Mouse (Mus musculus): ENCODE measurements around the gene Slf2. TPM values are rescaled to one million over a fixed set of nuclear protein-coding genes. Genes with fewer than 3 reads are reported as not detected.

Gene Slf2
- total and polyA plus RNA-seq, 3 experiments, result 44.1 to 79.7 (median 79.5) TPM

DNA sequence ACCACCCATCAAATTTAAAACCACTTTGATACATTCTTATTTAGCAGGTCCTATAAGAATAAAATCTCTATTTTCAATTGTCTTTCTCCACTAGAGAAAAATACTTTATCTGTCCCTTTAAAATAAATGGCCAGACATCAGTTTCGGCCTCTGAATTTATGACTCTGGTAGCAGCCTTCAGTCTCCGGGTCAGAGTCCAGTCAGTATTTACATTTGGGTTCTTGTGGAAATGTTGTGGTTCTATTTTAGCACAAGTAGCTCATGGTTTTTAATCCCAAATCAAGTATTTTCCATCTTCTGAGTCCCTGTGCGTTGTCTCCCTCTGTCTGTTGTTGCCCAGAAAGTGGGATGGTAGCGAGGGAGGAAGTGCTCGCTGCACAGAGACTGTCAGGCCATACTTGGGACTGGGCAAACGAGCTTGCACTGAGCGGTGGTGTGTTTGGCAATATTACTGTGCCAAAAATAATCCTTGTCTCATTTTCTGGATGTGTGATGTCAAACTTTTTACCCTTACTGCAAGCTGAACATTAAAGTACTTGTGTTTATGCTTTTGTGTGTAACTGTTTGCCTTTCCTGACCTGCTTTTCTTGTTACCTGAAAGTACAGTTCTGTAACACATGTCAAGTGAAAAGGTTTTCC is 51.6 kb downstream of the Slf2 start:
- ATAC-seq (ENCODE audit: extremely low read depth, insufficient number of reproducible peaks, low FRiP score, poor library complexity, severe bottlenecking), result no peak
- TF ChIP-seq POLR2AphosphoS5 (IDR thresholded peaks at IDR 0.05; ENCODE audit: insufficient replicate concordance, low read depth, low read length), result no peak
- peaks cover 16% of the 10 kb centered on the region for H3K4me1 ChIP-seq (ENCODE audit: insufficient read depth, low read depth, low read length)

DNA sequence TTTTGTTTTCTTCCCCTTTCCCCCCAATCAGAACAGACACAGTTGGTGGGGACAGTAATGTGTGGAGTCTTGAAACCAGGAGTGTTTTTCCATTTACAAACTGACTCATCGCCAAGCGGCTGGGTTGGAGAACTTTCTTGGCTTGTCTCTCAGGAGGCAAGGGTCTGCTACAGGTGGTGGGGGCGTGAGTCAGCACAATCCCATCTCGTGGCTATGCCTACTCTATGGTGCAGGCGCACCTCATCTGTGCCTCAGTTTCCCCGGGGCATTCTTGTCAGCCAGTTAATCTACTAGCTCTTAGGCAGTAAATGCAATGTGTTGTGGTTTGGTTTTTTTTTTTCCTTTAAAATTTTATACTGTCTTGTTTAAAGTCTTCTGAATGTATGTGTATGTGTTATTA is 52.4 kb downstream of the Slf2 start:
- Histone ChIP-seq H3K4me3 (ENCODE audit: low read depth, low read length) (no peak overlapping the region), H3K9me3 (replicated peaks) (no peaks in the 10 kb centered on the region), H3K4me1 (ENCODE audit: insufficient read depth, low read depth, low read length) (peaks cover 16% of the 10 kb centered on the region), H3K27me3 (ENCODE audit: insufficient read depth, low read length) (peaks cover 6% of the 10 kb centered on the region), H3K36me3 (replicated peaks) (peaks cover 52% of the 10 kb centered on the region)
- no peak for TF ChIP-seq GATA2 (IDR thresholded peaks at IDR 0.05; ENCODE audit: borderline replicate concordance, low read depth, low read length)
- no peak for TF ChIP-seq POLR2AphosphoS5 (IDR thresholded peaks at IDR 0.05; ENCODE audit: insufficient replicate concordance, low read depth, low read length)
- no peak for TF ChIP-seq TAL1 (conservative IDR thresholded peaks at IDR 0.05; ENCODE audit: low read depth, low read length)
- no peak for TF ChIP-seq GATA1 (IDR thresholded peaks at IDR 0.05; ENCODE audit: borderline replicate concordance, low read length)
- ATAC-seq (ENCODE audit: extremely low read depth, insufficient number of reproducible peaks, low FRiP score, poor library complexity, severe bottlenecking), result no peak
- no peak for DNase-seq (ENCODE audit: low spot score)

More for the DNA sequence above, 51.6 kb downstream of the Slf2 start:
- Histone ChIP-seq H3K27me3 (ENCODE audit: insufficient read depth, low read length) (peaks cover 5% of the 10 kb centered on the region; the same call in 1 of the 2 replicates), H3K4me3 (ENCODE audit: low read depth, low read length) (no peak overlapping the region), H3K9me3 (replicated peaks) (no peaks in the 10 kb centered on the region), H3K36me3 (replicated peaks) (peaks cover 59% of the 10 kb centered on the region)
- no peak for DNase-seq (ENCODE audit: low spot score)

DNA sequence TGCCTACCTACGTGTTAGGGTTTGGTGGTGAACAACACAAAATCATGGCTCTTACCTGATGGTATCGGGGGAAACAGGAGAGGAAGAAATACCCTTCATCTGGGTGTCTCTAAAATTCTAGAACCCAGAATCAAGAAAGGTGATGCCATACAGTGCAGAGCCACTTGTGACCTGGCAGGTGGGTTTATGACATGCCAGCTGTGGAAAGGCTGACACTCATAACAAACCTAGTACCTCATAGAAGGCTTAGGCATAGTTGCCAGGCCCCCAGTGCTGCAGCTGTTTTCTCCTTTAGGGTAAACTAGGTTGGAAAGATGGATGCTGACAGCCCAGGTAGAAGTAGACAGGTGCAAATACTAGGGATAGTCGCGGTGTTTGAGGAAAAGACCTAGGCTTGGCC is 53.5 kb downstream of the Slf2 start:
- TF ChIP-seq GATA1 (IDR thresholded peaks at IDR 0.05; ENCODE audit: borderline replicate concordance, low read length), result no peak
- TF ChIP-seq POLR2AphosphoS5 (IDR thresholded peaks at IDR 0.05; ENCODE audit: insufficient replicate concordance, low read depth, low read length), result no peak
- no peak for TF ChIP-seq TAL1 (conservative IDR thresholded peaks at IDR 0.05; ENCODE audit: low read depth, low read length)
- TF ChIP-seq CTCF (IDR thresholded peaks at IDR 0.05; ENCODE audit: low read depth, low read length), result no peak
- no peak for TF ChIP-seq GATA2 (IDR thresholded peaks at IDR 0.05; ENCODE audit: borderline replicate concordance, low read depth, low read length)

DNA sequence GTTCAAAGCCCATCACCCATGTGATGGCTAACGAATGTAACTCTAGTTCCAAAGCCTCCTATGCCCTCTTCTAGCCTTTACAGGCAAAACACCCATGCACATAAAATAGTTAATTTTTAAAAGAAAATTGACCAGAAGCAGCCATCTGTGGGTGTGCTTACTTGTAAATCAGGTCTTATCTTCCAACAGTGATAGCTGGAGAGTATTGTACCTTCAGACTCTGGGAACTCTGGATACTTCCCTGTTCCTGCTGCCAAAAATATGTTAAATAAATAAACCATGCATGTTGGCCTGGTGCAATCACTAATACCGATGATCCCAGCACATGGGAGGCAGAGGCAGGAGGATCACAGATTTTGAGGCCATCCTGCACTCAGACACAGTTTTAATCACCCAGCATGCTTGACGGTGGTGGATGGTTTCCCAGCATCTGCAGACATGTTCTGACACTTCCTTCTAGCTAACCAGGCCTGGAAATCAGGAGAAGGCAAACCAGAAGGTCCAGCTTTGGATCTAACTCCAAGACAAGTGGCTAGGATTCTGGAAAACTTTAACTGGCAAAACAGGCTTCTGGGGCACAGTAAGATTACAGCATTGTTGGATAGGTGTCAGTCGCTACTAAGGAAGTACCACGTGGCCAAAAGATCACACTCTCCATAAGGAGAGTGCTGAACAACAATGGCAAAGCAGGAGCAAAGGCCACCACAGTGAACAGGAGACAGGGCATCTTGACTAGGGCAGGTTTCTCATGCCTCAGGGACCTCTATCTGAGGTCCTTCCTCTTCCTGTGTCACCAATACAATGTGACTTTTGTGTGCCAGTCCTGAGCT is 54.4 kb downstream of the Slf2 start:
- H3K27me3 ChIP-seq (ENCODE audit: insufficient read depth, low read length), result peaks cover 25% of the 10 kb centered on the region
- H3K36me3 ChIP-seq (replicated peaks), result peaks cover 33% of the 10 kb centered on the region
- H3K9me3 ChIP-seq (replicated peaks), result no peaks in the 10 kb centered on the region
- no peak for ATAC-seq (ENCODE audit: extremely low read depth, insufficient number of reproducible peaks, low FRiP score, poor library complexity, severe bottlenecking)
- H3K4me3 ChIP-seq (ENCODE audit: low read depth, low read length), result no peak overlapping the region
- no peak for DNase-seq (ENCODE audit: low spot score)
- peaks cover 34% of the 10 kb centered on the region for H3K4me1 ChIP-seq (ENCODE audit: insufficient read depth, low read depth, low read length)
- TF ChIP-seq POLR2AphosphoS5 (IDR thresholded peaks at IDR 0.05; ENCODE audit: insufficient replicate concordance, low read depth, low read length), result no peak
- TF ChIP-seq GATA1 (IDR thresholded peaks at IDR 0.05; ENCODE audit: borderline replicate concordance, low read length), result no peak
- no peak for TF ChIP-seq TAL1 (conservative IDR thresholded peaks at IDR 0.05; ENCODE audit: low read depth, low read length)
- no peak for TF ChIP-seq CTCF (IDR thresholded peaks at IDR 0.05; ENCODE audit: low read depth, low read length)
- no peak for TF ChIP-seq GATA2 (IDR thresholded peaks at IDR 0.05; ENCODE audit: borderline replicate concordance, low read depth, low read length)

More for the DNA sequence above, 53.5 kb downstream of the Slf2 start:
- H3K9me3 ChIP-seq (replicated peaks), result no peaks in the 10 kb centered on the region
- no peak for ATAC-seq (ENCODE audit: extremely low read depth, insufficient number of reproducible peaks, low FRiP score, poor library complexity, severe bottlenecking)
- H3K27me3 ChIP-seq (ENCODE audit: insufficient read depth, low read length), result peaks cover 16% of the 10 kb centered on the region
- no peak overlapping the region for H3K4me3 ChIP-seq (ENCODE audit: low read depth, low read length)
- no peak for DNase-seq (ENCODE audit: low spot score)
- peaks cover 42% of the 10 kb centered on the region for H3K36me3 ChIP-seq (replicated peaks)
- peaks cover 25% of the 10 kb centered on the region for H3K4me1 ChIP-seq (ENCODE audit: insufficient read depth, low read depth, low read length)

DNA sequence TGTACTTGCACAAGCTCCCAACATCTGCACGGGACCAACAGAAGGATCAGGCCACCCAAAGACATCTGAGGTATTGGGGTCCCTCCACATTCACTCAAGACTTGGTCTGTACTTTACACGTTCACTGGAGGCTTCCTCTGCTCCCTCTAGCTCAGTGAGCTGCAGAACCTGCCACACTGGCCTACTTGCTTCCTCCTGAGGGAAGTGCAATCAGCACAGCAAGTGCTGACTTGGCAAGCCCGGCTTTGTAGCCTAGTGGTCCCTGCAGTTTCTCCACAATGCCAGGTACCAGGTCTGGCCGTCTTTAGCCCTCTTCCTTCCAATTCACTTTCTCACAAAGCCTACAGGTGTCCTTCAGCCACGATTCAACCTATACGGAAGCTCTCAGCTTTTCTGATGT is 56.1 kb downstream of the Slf2 start:
- no peak overlapping the region for H3K4me3 ChIP-seq (ENCODE audit: low read depth, low read length)
- peaks cover 34% of the 10 kb centered on the region for H3K4me1 ChIP-seq (ENCODE audit: insufficient read depth, low read depth, low read length)
- peaks cover 18% of the 10 kb centered on the region for H3K36me3 ChIP-seq (replicated peaks)
- no peaks in the 10 kb centered on the region for H3K9me3 ChIP-seq (replicated peaks)
- ATAC-seq (ENCODE audit: extremely low read depth, insufficient number of reproducible peaks, low FRiP score, poor library complexity, severe bottlenecking) (no peak), DNase-seq (ENCODE audit: low spot score) (no peak)
- H3K27me3 ChIP-seq (ENCODE audit: insufficient read depth, low read length), result peaks cover 40% of the 10 kb centered on the region
- TF ChIP-seq CTCF (IDR thresholded peaks at IDR 0.05; ENCODE audit: low read depth, low read length) (no peak), TAL1 (conservative IDR thresholded peaks at IDR 0.05; ENCODE audit: low read depth, low read length) (no peak), POLR2AphosphoS5 (IDR thresholded peaks at IDR 0.05; ENCODE audit: insufficient replicate concordance, low read depth, low read length) (no peak), GATA2 (IDR thresholded peaks at IDR 0.05; ENCODE audit: borderline replicate concordance, low read depth, low read length) (no peak), GATA1 (IDR thresholded peaks at IDR 0.05; ENCODE audit: borderline replicate concordance, low read length) (no peak)

DNA sequence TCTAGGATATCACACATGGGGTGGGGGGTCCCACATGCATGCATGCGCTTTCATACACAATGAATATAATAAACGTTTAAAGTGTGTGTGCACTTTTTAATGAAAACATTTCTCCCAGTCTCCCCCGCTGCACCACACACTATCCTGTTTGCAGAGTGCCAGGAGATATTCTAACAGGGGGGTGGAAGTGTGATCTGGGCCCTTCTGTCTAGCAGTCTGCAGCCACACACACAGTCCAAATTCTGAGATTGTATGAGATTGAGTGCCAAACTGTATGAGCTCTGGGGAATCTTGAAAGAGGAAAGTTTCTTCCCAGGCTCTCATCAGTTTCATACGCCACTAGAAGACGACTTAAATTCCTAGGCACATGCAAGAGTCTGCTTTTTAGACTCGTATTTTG is 56.9 kb downstream of the Slf2 start:
- TF ChIP-seq TAL1 (conservative IDR thresholded peaks at IDR 0.05; ENCODE audit: low read depth, low read length) (no peak), GATA2 (IDR thresholded peaks at IDR 0.05; ENCODE audit: borderline replicate concordance, low read depth, low read length) (no peak), GATA1 (IDR thresholded peaks at IDR 0.05; ENCODE audit: borderline replicate concordance, low read length) (no peak), POLR2AphosphoS5 (IDR thresholded peaks at IDR 0.05; ENCODE audit: insufficient replicate concordance, low read depth, low read length) (no peak), CTCF (IDR thresholded peaks at IDR 0.05; ENCODE audit: low read depth, low read length) (no peak)
- Histone ChIP-seq H3K36me3 (replicated peaks) (peaks cover 13% of the 10 kb centered on the region), H3K27me3 (ENCODE audit: insufficient read depth, low read length) (peaks cover 49% of the 10 kb centered on the region), H3K4me3 (ENCODE audit: low read depth, low read length) (no peak overlapping the region), H3K9me3 (replicated peaks) (no peaks in the 10 kb centered on the region), H3K4me1 (ENCODE audit: insufficient read depth, low read depth, low read length) (peaks cover 34% of the 10 kb centered on the region)
- no peak for ATAC-seq (ENCODE audit: extremely low read depth, insufficient number of reproducible peaks, low FRiP score, poor library complexity, severe bottlenecking)
- no peak for DNase-seq (ENCODE audit: low spot score)
